Mouse (Mus musculus) brain, adult 2 months (tissue): ENCODE results near the gene Aspdh.

Experiments used
- DNase-seq: peaks from one replicate; pipeline ENCODE4 v3.0.0; 2011; ENCODE audit warnings: low read depth, low spot score

The Aspdh gene

GRCm38 (mm10) chr7:44446070-44446855, 18.9 kb upstream of the Aspdh start:
- peak; percentile 72 for DNase-seq

- peak; percentile 80 for DNase-seq
Observed at GRCm38 (mm10) chr7:44453256-44453655, 11.9 kb upstream of the Aspdh start.

- no peak for DNase-seq
Observed at GRCm38 (mm10) chr7:44456302-44456701, 8.9 kb upstream of the Aspdh start.

DNA sequence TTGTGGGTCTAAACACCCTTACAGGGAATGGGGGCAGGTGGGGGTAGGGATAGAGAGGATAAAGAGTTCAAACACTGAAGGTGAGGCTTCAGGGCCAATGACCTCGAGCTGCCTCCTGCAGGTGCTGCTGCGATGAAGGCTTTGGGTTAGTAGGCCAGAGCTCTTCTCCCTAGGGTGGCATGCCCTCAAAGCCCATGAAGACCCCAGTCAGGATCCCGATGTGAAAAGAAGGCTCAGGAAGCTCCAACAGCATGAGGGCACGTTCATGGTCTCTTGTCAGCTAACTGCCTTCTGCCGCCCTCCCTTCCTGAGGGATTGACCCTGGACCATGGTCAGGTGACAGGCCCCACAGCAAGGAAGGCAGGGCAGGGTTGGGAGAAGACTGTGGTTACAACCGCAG, 5.1 kb upstream of the Aspdh start:
- no peak for DNase-seq

DNA sequence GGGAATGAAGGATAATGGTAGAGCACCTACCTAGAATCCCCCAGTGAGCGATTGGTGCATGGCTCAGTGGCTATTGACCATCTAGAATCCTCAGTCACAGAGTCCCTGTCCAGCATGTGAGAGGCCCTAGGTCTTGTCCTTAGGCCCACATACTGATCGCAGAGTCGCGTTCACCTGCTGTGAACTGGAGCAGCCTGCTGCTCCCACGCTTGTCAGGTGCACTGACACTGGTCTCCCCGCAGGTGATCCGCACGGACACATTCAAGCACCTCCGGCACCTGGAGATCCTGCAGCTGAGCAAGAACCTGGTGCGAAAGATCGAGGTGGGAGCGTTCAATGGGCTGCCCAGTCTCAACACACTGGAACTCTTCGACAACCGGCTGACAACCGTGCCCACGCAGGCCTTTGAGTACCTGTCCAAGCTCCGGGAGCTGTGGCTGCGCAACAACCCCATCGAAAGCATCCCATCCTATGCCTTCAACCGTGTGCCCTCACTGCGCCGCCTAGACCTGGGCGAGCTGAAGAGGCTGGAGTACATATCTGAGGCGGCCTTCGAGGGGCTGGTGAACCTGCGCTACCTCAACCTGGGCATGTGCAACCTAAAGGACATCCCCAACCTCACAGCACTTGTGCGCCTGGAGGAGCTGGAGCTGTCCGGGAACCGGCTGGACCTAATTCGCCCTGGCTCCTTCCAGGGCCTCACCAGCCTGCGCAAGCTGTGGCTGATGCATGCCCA, 4.3 kb upstream of the Aspdh start:
- DNase-seq: peak; percentile 41

- peak; percentile 13 for DNase-seq
Observed at GRCm38 (mm10) chr7:44461503-44462217, 3.5 kb upstream of the Aspdh start.

DNA sequence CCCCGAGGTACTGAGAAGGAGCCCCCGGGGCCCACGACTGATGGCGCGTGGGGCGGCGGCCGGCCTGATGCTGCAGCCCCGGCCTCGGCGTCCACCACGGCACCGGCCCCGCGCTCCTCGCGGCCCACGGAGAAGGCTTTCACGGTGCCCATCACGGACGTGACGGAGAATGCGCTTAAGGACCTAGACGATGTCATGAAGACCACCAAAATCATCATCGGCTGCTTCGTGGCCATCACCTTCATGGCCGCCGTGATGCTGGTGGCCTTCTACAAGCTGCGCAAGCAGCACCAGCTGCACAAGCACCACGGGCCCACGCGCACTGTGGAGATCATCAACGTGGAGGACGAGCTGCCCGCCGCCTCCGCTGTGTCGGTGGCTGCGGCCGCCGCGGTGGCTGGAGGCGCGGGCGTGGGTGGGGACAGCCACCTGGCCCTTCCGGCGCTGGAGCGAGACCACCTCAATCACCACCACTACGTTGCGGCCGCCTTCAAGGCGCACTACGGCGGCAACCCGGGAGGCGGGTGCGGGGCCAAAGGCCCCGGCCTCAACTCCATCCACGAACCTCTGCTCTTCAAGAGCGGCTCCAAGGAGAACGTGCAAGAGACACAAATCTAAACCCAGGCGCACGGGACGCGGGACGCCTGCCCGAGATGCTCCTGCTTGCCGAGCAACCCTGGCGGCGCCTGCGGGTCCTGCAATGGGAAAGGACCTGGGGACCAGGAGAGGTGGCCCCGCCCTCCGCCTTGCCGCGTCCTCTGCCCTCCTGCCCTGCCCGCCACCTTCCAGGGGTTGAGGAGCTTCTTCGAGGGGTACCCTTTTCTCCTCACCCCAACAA, 2.8 kb upstream of the Aspdh start:
- DNase-seq: peak; percentile 64

GRCm38 (mm10) chr7:44463056-44463425, 2.1 kb upstream of the Aspdh start:
- no peak for DNase-seq

GRCm38 (mm10) chr7:44463556-44464225, 1.5 kb upstream of the Aspdh start:
- DNase-seq: peak; percentile 26

DNA sequence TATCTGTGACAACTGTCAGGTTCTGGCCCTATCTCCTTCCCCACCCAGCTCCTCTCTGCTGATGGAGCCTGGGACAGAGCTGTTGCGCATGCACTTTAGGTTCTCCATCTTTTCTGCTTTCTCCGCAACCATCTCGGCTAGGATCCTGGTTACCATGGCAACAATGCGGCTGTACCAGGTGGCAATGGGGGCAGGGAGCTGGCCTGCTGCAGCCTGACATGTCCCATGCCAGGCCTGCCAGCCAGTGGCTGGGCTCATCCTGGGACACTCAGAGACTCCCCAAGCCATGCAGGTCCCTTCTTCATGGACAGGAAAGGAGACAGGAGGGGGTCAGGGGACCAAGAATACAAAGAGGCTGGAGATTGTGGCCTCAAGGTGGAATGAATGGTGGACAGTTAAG, 680 bp upstream of the Aspdh start:
- peak; percentile 99 for DNase-seq

GRCm38 (mm10) chr7:44466006-44466887, 1.1 kb downstream of the Aspdh start:
- DNase-seq: peak; percentile 14

DNA sequence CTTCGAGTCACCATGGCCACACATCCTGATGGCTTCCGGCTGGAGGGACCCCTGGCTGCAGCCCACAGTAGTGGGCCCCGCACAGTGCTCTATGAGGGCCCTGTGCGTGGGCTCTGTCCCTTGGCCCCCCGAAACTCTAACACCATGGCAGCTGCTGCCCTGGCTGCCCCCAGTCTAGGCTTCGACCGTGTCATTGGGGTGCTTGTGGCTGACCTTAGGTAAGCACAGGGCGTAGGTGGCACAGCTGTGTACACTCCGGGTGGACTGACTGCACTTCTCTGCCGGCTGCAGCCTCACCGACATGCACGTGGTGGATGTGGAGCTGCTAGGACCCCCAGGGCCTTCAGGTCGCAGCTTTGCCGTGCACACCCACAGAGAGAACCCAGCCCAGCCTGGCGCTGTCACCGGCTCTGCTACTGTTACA, 1.7 kb downstream of the Aspdh start:
- DNase-seq: no peak

- DNase-seq: peak; percentile 100
Observed at GRCm38 (mm10) chr7:44467811-44468411, 2.7 kb downstream of the Aspdh start, which contains the start of gene Josd2. Gene Josd2 (plus strand): TSS chr7:44467980.

GRCm38 (mm10) chr7:44468644-44469285, 3.6 kb downstream of the Aspdh start:
- DNase-seq: no peak

- DNase-seq: no peak
Observed at GRCm38 (mm10) chr7:44469677-44470675, 4.8 kb downstream of the Aspdh start.

DNA sequence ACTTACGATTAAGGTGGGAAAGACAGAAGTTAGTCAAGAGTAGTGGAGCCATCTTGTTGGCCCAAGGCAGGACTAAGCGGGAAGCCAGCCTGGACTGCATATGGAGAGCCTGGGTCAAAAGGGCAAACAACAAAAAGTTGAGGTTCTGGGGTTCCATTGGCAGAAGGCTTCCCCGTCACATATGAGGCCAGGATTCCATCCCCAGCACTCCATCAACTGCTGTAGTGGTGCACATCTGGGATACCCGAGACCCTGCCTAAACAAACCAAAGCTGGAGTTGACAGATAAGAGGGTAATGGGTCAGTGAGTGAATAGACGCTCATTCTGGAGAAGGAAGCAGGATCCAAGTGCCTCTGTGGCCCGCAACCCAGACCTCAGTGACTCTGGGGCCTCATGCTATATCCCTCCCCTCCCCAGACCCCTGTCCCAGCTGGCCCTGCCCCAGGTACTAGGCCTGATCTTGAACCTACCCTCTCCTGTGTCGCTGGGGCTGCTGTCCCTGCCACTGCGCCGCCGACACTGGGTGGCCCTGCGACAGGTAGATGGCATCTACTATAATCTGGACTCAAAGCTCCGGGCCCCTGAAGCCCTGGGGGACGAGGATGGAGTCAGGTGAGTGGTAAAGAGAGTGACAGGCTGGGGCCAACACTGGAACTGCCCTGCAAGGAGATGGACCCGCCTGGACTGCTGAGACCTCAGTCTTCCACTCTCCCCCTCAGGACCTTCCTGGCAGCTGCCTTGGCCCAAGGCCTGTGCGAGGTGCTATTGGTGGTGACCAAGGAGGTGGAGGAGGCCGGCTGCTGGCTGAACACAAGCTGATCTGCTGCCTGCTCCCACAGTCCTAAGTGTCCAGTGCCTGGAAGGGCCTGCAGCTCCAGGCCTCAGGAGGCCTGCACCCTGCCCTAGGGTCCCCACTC, 5.8 kb downstream of the Aspdh start:
- DNase-seq: no peak
